Mouse (Mus musculus) testis, adult 2 months (tissue): Measurements from ENCODE around the gene Ccnjl. TPM values are rescaled to one million over a fixed set of nuclear protein-coding genes. Genes with fewer than 3 reads are reported as not detected.

Experiments
- H3K27ac ChIP-seq: fragments of 200-500 bp; 2 replicates; pipeline ENCODE4 v1.5.1; 2012; ENCODE audit warnings: low read depth, low read length; ENCODE audit not compliant: control insufficient read depth, insufficient read depth
- H3K27me3 ChIP-seq: fragments of 200-500 bp; 2 replicates; pipeline ENCODE4 v1.6.1; 2012; ENCODE audit warnings: mild to moderate bottlenecking, low read length, moderate library complexity; ENCODE audit not compliant: control insufficient read depth, insufficient read depth
- H3K36me3 ChIP-seq: fragments of 200-500 bp; 2 replicates; pipeline ENCODE4 v1.6.1; 2012; ENCODE audit warnings: mild to moderate bottlenecking, low read length; ENCODE audit not compliant: control insufficient read depth, insufficient read depth
- H3K4me1 ChIP-seq: fragments of 200-500 bp; 2 replicates; pipeline ENCODE4 v1.6.1; 2012; ENCODE audit warnings: low read length; ENCODE audit not compliant: control insufficient read depth, insufficient read depth
- H3K4me3 ChIP-seq: fragments of 200-500 bp; 2 replicates; pipeline ENCODE4 v1.5.1; 2012; ENCODE audit warnings: low read depth, mild to moderate bottlenecking, low read length, moderate library complexity, mixed read lengths; ENCODE audit not compliant: control insufficient read depth
- CTCF ChIP-seq: fragments of 200-500 bp; IDR thresholded peaks from 2 replicates; pipeline ENCODE4 v1.5.1; 2012; ENCODE audit warnings: low read depth, mild to moderate bottlenecking, inconsistent platforms, low read length, moderate library complexity; ENCODE audit not compliant: control insufficient read depth, insufficient read depth, insufficient replicate concordance
- POLR2A ChIP-seq: fragments of 200-500 bp; IDR thresholded peaks from 2 replicates; pipeline ENCODE4 v1.6.1; 2012; ENCODE audit warnings: low read depth, mild to moderate bottlenecking, inconsistent platforms, low read length, moderate library complexity; ENCODE audit not compliant: control insufficient read depth
- polyA plus RNA-seq: library from polyadenylated mRNA; depleted of rRNA; stranded (reverse); fragments of >200 nt; gene quantifications from 2 replicates; pipeline ENCODE4 v1.2.3, GENCODE M21; 2012

Gene Ccnjl
- polyA plus RNA-seq, 1 experiment = 2.8 TPM

DNA sequence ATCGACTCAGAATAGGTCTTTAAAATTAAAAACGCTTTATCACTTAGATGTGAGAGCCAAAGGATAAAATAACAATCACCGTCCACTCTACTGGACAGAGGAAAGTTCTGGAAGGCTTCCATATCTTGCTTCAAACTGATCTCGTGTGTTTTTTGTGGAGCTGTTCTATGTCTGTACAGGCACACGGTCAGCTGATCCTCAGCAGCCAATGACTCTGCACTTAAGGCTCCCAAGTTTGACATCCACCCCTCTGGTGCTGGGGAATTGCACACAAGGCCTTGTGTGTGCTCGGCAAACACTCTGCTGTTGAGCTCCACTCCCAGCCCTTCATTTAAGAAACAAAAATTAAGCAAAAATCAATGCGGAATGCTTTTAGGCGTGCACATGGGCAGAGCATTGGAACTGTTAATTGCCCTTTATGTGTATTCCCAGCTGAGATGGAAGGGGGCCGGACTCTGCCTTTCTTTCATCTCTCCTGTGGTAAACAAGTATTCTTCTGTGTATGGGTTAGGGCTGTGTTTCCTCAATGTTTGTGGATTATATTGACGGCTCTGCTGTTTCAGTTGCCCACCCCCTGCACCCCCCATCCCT lies 35.2 kb downstream of the Ccnjl start:
- no peak for TF ChIP-seq POLR2A
- TF ChIP-seq CTCF = no peak
- Histone ChIP-seq H3K27ac (no peak overlapping the region), H3K27me3 (no peaks in the 10 kb centered on the region), H3K4me3 (no peak overlapping the region), H3K4me1 (no peaks in the 10 kb centered on the region), H3K36me3 (no peaks in the 10 kb centered on the region)

DNA sequence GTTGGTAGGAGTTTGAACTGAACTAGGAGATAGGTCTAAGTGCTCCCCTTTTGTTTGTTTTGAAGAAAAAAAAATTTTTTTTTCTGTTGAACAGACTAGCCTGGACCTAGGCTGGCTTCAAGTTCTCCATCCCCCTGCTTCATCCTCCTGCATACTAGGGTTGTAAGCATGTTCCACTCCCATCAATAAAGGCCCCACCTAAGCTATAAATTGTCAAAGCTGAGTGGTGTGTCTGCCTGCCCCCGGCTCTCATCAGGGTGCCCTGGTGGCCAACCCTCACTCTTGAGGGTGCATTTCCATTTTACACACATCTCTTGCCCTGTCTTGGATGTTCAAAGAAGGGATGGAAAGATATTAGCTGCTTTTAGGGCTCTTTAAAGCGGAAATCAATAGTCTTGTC lies 36.8 kb downstream of the Ccnjl start:
- Histone ChIP-seq H3K27ac (no peak overlapping the region), H3K36me3 (no peaks in the 10 kb centered on the region), H3K4me1 (no peaks in the 10 kb centered on the region)

DNA sequence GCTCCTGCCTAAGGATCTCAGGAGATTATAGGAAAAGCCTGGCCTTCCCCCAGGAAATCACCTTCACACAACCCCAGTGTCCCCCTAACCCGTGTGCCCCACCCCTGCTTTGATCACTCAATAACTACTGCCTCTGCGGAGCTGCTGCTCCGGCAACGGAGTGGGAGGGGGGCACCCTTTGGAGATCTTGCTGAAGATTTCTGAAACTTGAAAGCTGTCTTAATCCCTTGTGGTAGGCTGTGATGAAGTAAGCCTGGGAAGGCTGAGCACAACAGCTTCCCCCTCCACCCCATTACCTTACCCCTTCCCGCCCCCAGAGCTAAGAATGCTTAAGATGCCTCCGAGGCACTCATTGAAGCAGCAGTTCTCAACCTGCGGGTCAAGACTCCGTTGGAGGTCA lies 37.3 kb downstream of the Ccnjl start:
- Histone ChIP-seq H3K4me3 (no peak overlapping the region), H3K27ac (no peak overlapping the region), H3K36me3 (no peaks in the 10 kb centered on the region), H3K4me1 (no peaks in the 10 kb centered on the region), H3K27me3 (no peaks in the 10 kb centered on the region)
- TF ChIP-seq POLR2A (no peak), CTCF (no peak)

More for the DNA sequence above, 36.8 kb downstream of the Ccnjl start:
- H3K27me3 ChIP-seq = no peaks in the 10 kb centered on the region
- no peak overlapping the region for H3K4me3 ChIP-seq
- TF ChIP-seq POLR2A (no peak), CTCF (no peak)

DNA sequence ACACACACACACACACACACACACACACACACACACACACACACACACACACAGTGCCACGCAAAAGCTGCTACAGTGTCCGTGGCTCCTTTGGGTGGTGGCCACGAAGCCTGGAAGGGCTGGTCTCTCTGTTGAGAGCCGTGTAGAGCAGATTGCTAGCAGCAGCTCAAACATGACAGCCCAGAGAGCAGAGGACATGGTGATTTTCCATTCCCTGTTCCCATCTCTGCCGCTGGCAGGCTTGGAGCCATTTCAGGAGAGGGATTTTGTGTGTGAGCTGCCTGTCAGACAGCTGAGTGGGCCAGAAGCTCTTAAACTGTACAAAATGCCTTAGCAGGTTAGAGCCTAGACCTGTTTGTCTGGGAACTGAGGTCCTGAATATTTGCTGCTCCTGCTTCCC lies 38.1 kb downstream of the Ccnjl start:
- Histone ChIP-seq H3K36me3 (no peaks in the 10 kb centered on the region), H3K4me1 (no peaks in the 10 kb centered on the region), H3K27ac (no peak overlapping the region), H3K27me3 (no peaks in the 10 kb centered on the region), H3K4me3 (no peak overlapping the region)
- TF ChIP-seq POLR2A = no peak
- TF ChIP-seq CTCF = no peak

DNA sequence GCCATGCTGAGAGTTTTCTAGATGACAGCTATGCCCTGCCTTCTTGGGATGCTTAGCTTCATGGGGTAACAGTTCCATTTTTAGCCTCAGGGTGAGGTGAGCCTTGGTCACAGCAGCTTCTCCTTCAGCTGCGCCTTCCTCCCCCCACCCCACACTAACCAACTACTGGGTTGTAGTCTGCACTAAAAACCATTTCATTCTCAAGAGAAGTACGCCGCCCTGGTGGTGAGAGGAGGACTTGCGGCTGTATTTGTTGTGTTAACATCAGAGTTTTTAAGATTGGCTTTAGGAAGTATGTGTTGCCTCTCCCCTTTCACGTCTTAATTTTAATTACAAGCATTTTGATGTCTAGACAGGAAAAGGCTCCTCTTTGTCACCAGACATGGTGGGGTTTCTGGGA lies 39.7 kb downstream of the Ccnjl start:
- TF ChIP-seq CTCF (peak; percentile 56; the same call in 1 of the 2 replicates), POLR2A (no peak)
- Histone ChIP-seq H3K4me3 (no peak overlapping the region), H3K4me1 (no peaks in the 10 kb centered on the region), H3K36me3 (no peaks in the 10 kb centered on the region), H3K27me3 (no peaks in the 10 kb centered on the region), H3K27ac (no peak overlapping the region)

DNA sequence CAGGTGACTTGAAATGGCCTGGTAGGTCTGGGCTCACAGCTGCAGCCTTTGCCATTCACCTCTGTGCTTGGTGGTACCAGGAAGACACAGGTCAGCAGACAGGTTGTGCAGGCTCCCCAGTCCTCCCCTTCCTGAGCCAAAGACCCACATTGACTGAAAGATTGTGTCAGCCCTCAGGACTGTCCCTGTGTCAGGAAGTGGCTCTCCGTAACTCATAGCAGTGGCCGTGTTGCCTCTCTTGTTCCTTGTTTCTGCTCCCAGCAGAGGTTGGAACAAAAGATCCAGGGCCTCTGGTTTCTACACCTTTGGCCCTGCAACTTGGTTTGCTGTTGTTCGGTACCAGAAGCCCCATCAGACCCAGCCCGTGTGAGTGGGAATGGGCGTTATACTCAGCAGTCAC lies 40.6 kb downstream of the Ccnjl start:
- no peaks in the 10 kb centered on the region for H3K27me3 ChIP-seq
- no peak overlapping the region for H3K4me3 ChIP-seq
- H3K36me3 ChIP-seq = no peaks in the 10 kb centered on the region
- no peak overlapping the region for H3K27ac ChIP-seq
- TF ChIP-seq CTCF = no peak
- no peak for TF ChIP-seq POLR2A
- no peaks in the 10 kb centered on the region for H3K4me1 ChIP-seq

DNA sequence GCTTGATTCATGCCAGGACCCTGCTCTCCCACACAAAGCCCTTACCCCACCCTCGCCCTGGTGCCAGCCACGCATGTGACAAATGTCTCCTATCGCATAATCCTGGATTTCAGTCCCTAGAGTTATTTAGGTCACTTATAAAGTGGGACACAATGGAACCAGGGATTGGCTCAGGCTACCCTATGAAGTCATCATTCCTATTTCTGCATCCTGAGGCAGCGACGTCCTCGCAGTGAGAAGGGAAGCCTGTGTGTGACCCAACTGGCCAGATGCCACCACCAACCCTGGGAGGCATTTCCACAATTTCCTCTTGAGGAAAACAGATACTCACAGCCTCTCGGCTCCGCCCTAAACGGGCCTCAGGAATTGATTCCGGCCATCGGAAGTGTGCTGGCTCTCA lies 41.0 kb downstream of the Ccnjl start:
- Histone ChIP-seq H3K27me3 (no peaks in the 10 kb centered on the region), H3K27ac (no peak overlapping the region), H3K4me3 (no peak overlapping the region), H3K4me1 (no peaks in the 10 kb centered on the region), H3K36me3 (no peaks in the 10 kb centered on the region)
- no peak for TF ChIP-seq CTCF
- no peak for TF ChIP-seq POLR2A

DNA sequence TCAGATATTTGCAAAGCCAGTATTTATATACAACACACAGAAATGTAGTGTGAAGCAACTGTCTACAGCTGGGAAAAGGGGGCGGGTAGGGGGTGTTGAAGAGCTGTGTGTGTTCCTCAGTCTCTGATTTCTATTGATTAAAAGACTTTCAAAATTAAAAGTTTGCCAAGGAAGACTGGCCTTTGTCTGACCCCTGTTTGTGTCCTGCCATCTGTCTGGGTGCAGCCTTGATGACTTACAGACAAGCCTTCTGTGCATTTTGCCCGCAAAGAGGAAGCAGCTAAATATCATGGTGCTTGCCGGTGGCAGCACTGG lies 46.4 kb downstream of the Ccnjl start:
- Histone ChIP-seq H3K27ac (no peak overlapping the region), H3K27me3 (no peaks in the 10 kb centered on the region), H3K4me3 (no peak overlapping the region), H3K36me3 (no peaks in the 10 kb centered on the region), H3K4me1 (no peaks in the 10 kb centered on the region)
- TF ChIP-seq POLR2A (no peak), CTCF (no peak)
